Mouse (Mus musculus) MEL (cell line): ENCODE data around the gene Pofut1. TPM values are rescaled to one million over a fixed set of nuclear protein-coding genes. Genes with fewer than 3 reads are reported as not detected.

Experiments
- DNase-seq: peaks from one replicate; pipeline ENCODE4 v3.0.0; 2011; ENCODE audit warnings: low read depth, low spot score
- H3K27ac ChIP-seq: 2 replicates; pipeline ENCODE4 v1.5.1; 2012; ENCODE audit warnings: low read depth, mild to moderate bottlenecking, control low read depth, low read length, moderate library complexity; ENCODE audit not compliant: control insufficient read depth
- H3K27me3 ChIP-seq, 2 experiments: fragments of 150-350 bp in 1 of 2; sonication (generic) in 1 of 2; 2 replicates each; pipeline ENCODE4 v1.6.1; 2012; ENCODE audit warnings: low read length in 2 of 2, mild to moderate bottlenecking in 2 of 2, improper control_type of control experiment in 1 of 2, moderate library complexity in 1 of 2; ENCODE audit not compliant: insufficient read depth in 2 of 2, control insufficient read depth in 1 of 2
- H3K36me3 ChIP-seq, 2 experiments: 2 replicates each; pipeline ENCODE4 v1.6.1; 2012 to 2014; ENCODE audit warnings: low read length in 2 of 2, improper control_type of control experiment in 1 of 2, inconsistent platforms in 1 of 2, mild to moderate bottlenecking in 1 of 2; ENCODE audit not compliant: insufficient read depth in 2 of 2, control insufficient read depth in 1 of 2
- H3K4me1 ChIP-seq, 2 experiments: fragments of 150-350 bp in 1 of 2; sonication (generic) in 1 of 2; 2 replicates each; pipeline ENCODE4 v1.6.1; 2012; ENCODE audit warnings: low read length in 2 of 2, improper control_type of control experiment in 1 of 2, mild to moderate bottlenecking in 1 of 2; ENCODE audit not compliant: insufficient read depth in 2 of 2, control insufficient read depth in 1 of 2
- H3K4me3 ChIP-seq, 2 experiments: fragments of 150-350 bp in 1 of 2; sonication (generic) in 1 of 2; 2 replicates each; pipeline ENCODE4 v1.5.1; 2012; ENCODE audit warnings: low read depth in 2 of 2, low read length in 2 of 2, mild to moderate bottlenecking in 2 of 2, moderate library complexity in 2 of 2, control low read depth in 1 of 2, improper control_type of control experiment in 1 of 2; ENCODE audit not compliant: control insufficient read depth in 1 of 2, insufficient read depth in 1 of 2
- H3K79me2 ChIP-seq: 2 replicates; pipeline ENCODE4 v1.6.1; 2012; ENCODE audit warnings: mild to moderate bottlenecking, low read length, moderate library complexity; ENCODE audit not compliant: control insufficient read depth, poor library complexity, insufficient read depth
- H3K9ac ChIP-seq: 2 replicates; pipeline ENCODE4 v1.6.1; 2012; ENCODE audit warnings: low read depth, mild to moderate bottlenecking, control low read depth, low read length, moderate library complexity; ENCODE audit not compliant: control insufficient read depth, poor library complexity, severe bottlenecking
- H3K9me3 ChIP-seq: fragments of 150-350 bp; sonication (generic); replicated peaks from 2 replicates; pipeline ENCODE4 v1.6.1; 2012; ENCODE audit warnings: mild to moderate bottlenecking, low read length, improper control_type of control experiment, moderate library complexity; ENCODE audit not compliant: insufficient read depth
- CHD1 ChIP-seq: IDR thresholded peaks from 2 replicates; pipeline ENCODE4 v1.6.1; 2012; ENCODE audit warnings: low read depth, mild to moderate bottlenecking, inconsistent platforms, low read length, improper control_type of control experiment
- CHD2 ChIP-seq: IDR thresholded peaks from 2 replicates; pipeline ENCODE4 v1.6.1; 2011; ENCODE audit warnings: low read length, improper control_type of control experiment
- CTCF ChIP-seq, 3 experiments: IDR thresholded peaks in 2 of 3; conservative IDR thresholded peaks in 1 of 3; 2 replicates each; pipeline ENCODE4 v1.5.1; 2011 to 2012; ENCODE audit warnings: low read length in 3 of 3, low read depth in 2 of 3, mild to moderate bottlenecking in 2 of 3, improper control_type of control experiment in 1 of 3, inconsistent platforms in 1 of 3, mixed read lengths in 1 of 3, moderate library complexity in 1 of 3; ENCODE audit not compliant: control insufficient read depth in 1 of 3, insufficient read depth in 1 of 3, poor library complexity in 1 of 3, severe bottlenecking in 1 of 3
- E2F4 ChIP-seq: IDR thresholded peaks from 2 replicates; pipeline ENCODE4 v1.6.1; 2011; ENCODE audit warnings: low read depth, low read length, improper control_type of control experiment, borderline replicate concordance
- ELF1 ChIP-seq: IDR thresholded peaks from 2 replicates; pipeline ENCODE4 v1.6.1; 2014; ENCODE audit warnings: low read depth, mild to moderate bottlenecking, inconsistent platforms, low read length, improper control_type of control experiment, moderate library complexity
- HCFC1 ChIP-seq: IDR thresholded peaks from 2 replicates; pipeline ENCODE4 v1.6.1; 2012; ENCODE audit warnings: low read depth, mild to moderate bottlenecking, inconsistent platforms, low read length, improper control_type of control experiment, moderate library complexity
- KAT2A ChIP-seq: conservative IDR thresholded peaks from 2 replicates; pipeline ENCODE4 v1.6.1; 2012; ENCODE audit warnings: low read depth, low read length, improper control_type of control experiment, inconsistent platforms
- MAFK ChIP-seq: IDR thresholded peaks from 2 replicates; pipeline ENCODE4 v1.6.1; 2011; ENCODE audit warnings: low read depth, mild to moderate bottlenecking, low read length, improper control_type of control experiment, borderline replicate concordance
- MAZ ChIP-seq: IDR thresholded peaks from 2 replicates; pipeline ENCODE4 v1.6.1; 2012; ENCODE audit warnings: low read depth, mild to moderate bottlenecking, inconsistent platforms, low read length, improper control_type of control experiment
- MXI1 ChIP-seq: IDR thresholded peaks from 2 replicates; pipeline ENCODE4 v1.6.1; 2011; ENCODE audit warnings: mild to moderate bottlenecking, low read depth, low read length, improper control_type of control experiment
- POLR2A ChIP-seq, 2 experiments: IDR thresholded peaks; 2 replicates each; pipeline ENCODE4 v1.6.1; 2011 to 2012; ENCODE audit warnings: low read length in 2 of 2, mild to moderate bottlenecking in 2 of 2, control low read depth in 1 of 2, improper control_type of control experiment in 1 of 2, low read depth in 1 of 2, moderate library complexity in 1 of 2; ENCODE audit not compliant: control insufficient read depth in 1 of 2, insufficient read depth in 1 of 2, poor library complexity in 1 of 2
- RAD21 ChIP-seq: IDR thresholded peaks from 2 replicates; pipeline ENCODE4 v1.6.1; 2011; ENCODE audit warnings: mild to moderate bottlenecking, low read depth, low read length, improper control_type of control experiment
- SIN3A ChIP-seq: IDR thresholded peaks from 2 replicates; pipeline ENCODE4 v1.6.1; 2012; ENCODE audit warnings: low read length, improper control_type of control experiment, inconsistent platforms
- SMC3 ChIP-seq: IDR thresholded peaks from 2 replicates; pipeline ENCODE4 v1.6.1; 2011; ENCODE audit warnings: low read depth, low read length, improper control_type of control experiment
- TCF12 ChIP-seq: IDR thresholded peaks from 2 replicates; pipeline ENCODE4 v1.6.1; 2014; ENCODE audit warnings: low read depth, mild to moderate bottlenecking, inconsistent platforms, low read length, improper control_type of control experiment, moderate library complexity
- USF1 ChIP-seq: IDR thresholded peaks from 2 replicates; pipeline ENCODE4 v1.6.1; 2014; ENCODE audit warnings: low read depth, mild to moderate bottlenecking, inconsistent platforms, low read length, improper control_type of control experiment, moderate library complexity
- USF2 ChIP-seq, 2 experiments: IDR thresholded peaks; 2 replicates each; pipeline ENCODE4 v1.6.1; 2011 to 2012; ENCODE audit warnings: improper control_type of control experiment in 2 of 2, low read length in 2 of 2, borderline replicate concordance in 1 of 2, inconsistent platforms in 1 of 2, low read depth in 1 of 2, mild to moderate bottlenecking in 1 of 2; ENCODE audit not compliant: insufficient read depth in 1 of 2
- ZC3H11A ChIP-seq: IDR thresholded peaks from 2 replicates; pipeline ENCODE4 v1.6.1; 2012; ENCODE audit warnings: low read depth, mild to moderate bottlenecking, inconsistent platforms, low read length, improper control_type of control experiment
- polyA plus RNA-seq, 2 experiments: library from polyadenylated mRNA; stranded (reverse) in 1 of 2; unstranded in 1 of 2; fragments of >175 nt in 1 of 2; fragments of >200 nt in 1 of 2; gene quantifications; 2 replicates each; pipeline versions ENCODE4 v1.2.1 to v1.2.4; 2012; ENCODE audit warnings: low replicate concordance in 2 of 2, low read depth in 1 of 2; ENCODE audit not compliant: insufficient read length in 2 of 2, insufficient read depth in 1 of 2, missing spikeins in 1 of 2
- total RNA-seq: library from RNA; depleted of rRNA; stranded (reverse); fragments of 300-350 nt; gene quantifications from 2 replicates; pipeline ENCODE4 v1.2.3, GENCODE M21; 2012

The Pofut1 gene
- total and polyA plus RNA-seq, 3 experiments = 20.2 to 28.7 TPM; not detected in 1

- TF ChIP-seq SIN3A (peak; percentile 93), ELF1 (no peak), ZC3H11A (no peak), KAT2A (no peak), RAD21 (no peak), MAZ (peak; percentile 81; the same call in 1 of the 2 replicates), CHD1 (no peak), POLR2A (IDR thresholded peaks at IDR 0.05; ENCODE audit: control insufficient read depth in 1 of 2, insufficient read depth in 1 of 2, low read depth in 1 of 2, low read length in 2 of 2, poor library complexity in 1 of 2) (peak in 1 of 2 experiments; percentile 45; a peak in 2 of 4 replicates), MAFK (no peak), HCFC1 (peak; percentile 65; the same call in 1 of the 2 replicates)
- TF ChIP-seq, all 39 proteins: peak for 18
Measured at GRCm38 (mm10) chr2:153292305-153292861, 51.0 kb downstream of the Pofut1 start (continued).

GRCm38 (mm10) chr2:153295196-153295595 is 53.9 kb downstream of the Pofut1 start:
- Histone ChIP-seq H3K36me3 (peaks cover 0 to 20% of the 10 kb centered on the region in 2 experiments; a peak in 2 of 4 replicates), H3K4me3 (no peak overlapping the region), H3K9me3 (no peaks in the 10 kb centered on the region), H3K4me1 (peaks cover 0 to 40% of the 10 kb centered on the region in 2 experiments), H3K79me2 (peaks cover 33% of the 10 kb centered on the region)
- TF ChIP-seq TCF12 (no peak), MXI1 (no peak), HCFC1 (no peak), MAFK (no peak), SMC3 (no peak), POLR2A (IDR thresholded peaks at IDR 0.05; ENCODE audit: control insufficient read depth in 1 of 2, insufficient read depth in 1 of 2, low read depth in 1 of 2, low read length in 2 of 2, poor library complexity in 1 of 2) (no peak), KAT2A (no peak), CHD2 (no peak), E2F4 (no peak), USF2 (IDR thresholded peaks at IDR 0.05; ENCODE audit: borderline replicate concordance in 1 of 2, insufficient read depth in 1 of 2, low read depth in 1 of 2, low read length in 2 of 2) (no peak), CTCF (IDR thresholded peaks at IDR 0.05 in 2 of 3, conservative IDR thresholded peaks at IDR 0.05 in 1 of 3; ENCODE audit: control insufficient read depth in 1 of 3, insufficient read depth in 1 of 3, low read depth in 2 of 3, low read length in 3 of 3, poor library complexity in 1 of 3, severe bottlenecking in 1 of 3) (no peak), USF1 (no peak)
- TF ChIP-seq, all 39 proteins: peak for 0
- no peak overlapping the region for H3K9ac ChIP-seq
- DNase-seq = no peak
- H3K27me3 ChIP-seq = no peaks in the 10 kb centered on the region
- no peak overlapping the region for H3K27ac ChIP-seq
